Mouse (Mus musculus): ENCODE results near the gene Prom2.

GRCm38 (mm10) chr2:127481841-127482532 lies 59.3 kb downstream of the Prom2 start:
- no peak for TF ChIP-seq POLR2A (IDR thresholded peaks at IDR 0.05; ENCODE audit: borderline replicate concordance, extremely low read depth, insufficient read depth, insufficient read length, poor library complexity, severe bottlenecking)
- no peak for TF ChIP-seq CTCF (IDR thresholded peaks at IDR 0.05; ENCODE audit: borderline replicate concordance, extremely low read depth, insufficient read depth, insufficient read length)
